Mouse (Mus musculus) spleen, postnatal 10 days (tissue): ENCODE measurements around the gene Slc16a7.

Experiments used
- DNase-seq, 2 experiments: peaks; one replicate each; pipeline ENCODE4 v3.0.0; 2021 to 2022; ENCODE audit warnings: low spot score in 2 of 2

Slc16a7 gene

GRCm38 (mm10) chr10:125388876-125389786, at the start of gene Slc16a7:
Gene Slc16a7 (minus strand): TSS chr10:125389465.
- DNase-seq = peak; percentile 49 to 74

- peak in 1 of 2 experiments; percentile 36 for DNase-seq
Observed at GRCm38 (mm10) chr10:125418795-125419194, 29.5 kb upstream of the Slc16a7 start.

GRCm38 (mm10) chr10:125399796-125400195, 10.5 kb upstream of the Slc16a7 start:
- DNase-seq = no peak

- DNase-seq = no peak
Observed at GRCm38 (mm10) chr10:125390011-125390410, 746 bp upstream of the Slc16a7 start.

- peak in 1 of 2 experiments; percentile 20 for DNase-seq
Observed at GRCm38 (mm10) chr10:125388481-125388875, 787 bp downstream of the Slc16a7 start.

- peak in 1 of 2 experiments; percentile 50 for DNase-seq
Observed at GRCm38 (mm10) chr10:125387782-125388415, 1.4 kb downstream of the Slc16a7 start.

- DNase-seq = no peak
Observed at GRCm38 (mm10) chr10:125375526-125375925, 13.7 kb downstream of the Slc16a7 start.

- no peak for DNase-seq
Observed at GRCm38 (mm10) chr10:125372666-125373065, 16.6 kb downstream of the Slc16a7 start.

GRCm38 (mm10) chr10:125371451-125371850, 17.8 kb downstream of the Slc16a7 start:
- DNase-seq = no peak

- peak in 1 of 2 experiments; percentile 34 for DNase-seq
Observed at GRCm38 (mm10) chr10:125370037-125370610, 19.1 kb downstream of the Slc16a7 start.

GRCm38 (mm10) chr10:125358479-125358878, 30.8 kb downstream of the Slc16a7 start:
- no peak for DNase-seq

GRCm38 (mm10) chr10:125352805-125353204, 36.5 kb downstream of the Slc16a7 start:
- no peak for DNase-seq

- DNase-seq = no peak
Observed at GRCm38 (mm10) chr10:125348171-125348570, 41.1 kb downstream of the Slc16a7 start.

- no peak for DNase-seq
Observed at GRCm38 (mm10) chr10:125347149-125347548, 42.1 kb downstream of the Slc16a7 start.

- DNase-seq = no peak
Observed at GRCm38 (mm10) chr10:125346364-125346763, 42.9 kb downstream of the Slc16a7 start.

- DNase-seq = no peak
Observed at GRCm38 (mm10) chr10:125345583-125345982, 43.7 kb downstream of the Slc16a7 start.

- DNase-seq = no peak
Observed at GRCm38 (mm10) chr10:125342204-125342603, 47.1 kb downstream of the Slc16a7 start.

GRCm38 (mm10) chr10:125333799-125334198, 55.5 kb downstream of the Slc16a7 start:
- no peak for DNase-seq

GRCm38 (mm10) chr10:125331334-125331733, 57.9 kb downstream of the Slc16a7 start:
- DNase-seq = no peak

GRCm38 (mm10) chr10:125328331-125329063, 60.8 kb downstream of the Slc16a7 start:
- no peak for DNase-seq

- no peak for DNase-seq
Observed at GRCm38 (mm10) chr10:125324871-125325565, 64.2 kb downstream of the Slc16a7 start.
